Mouse (Mus musculus) right cerebral cortex, postnatal 36 days (tissue): ENCODE measurements around the gene Als2.
A peak's percentile ranks its signal among the peaks of the same experiment; 100 is the strongest.

Experiments used
- DNase-seq, 2 experiments: peaks; one replicate each; pipeline ENCODE4 v3.0.0; 2022; ENCODE audit warnings: low spot score in 2 of 2, mixed read lengths in 1 of 2

Gene Als2

GRCm38 (mm10) chr1:59236856-59237441 lies at the start of gene Als2:
TSS of gene Als2 (minus strand) at chr1:59237231.
- peak; percentile 98 to 99 for DNase-seq

GRCm38 (mm10) chr1:59286316-59286850 lies 49.4 kb upstream of the Als2 start:
- DNase-seq, result no peak

- no peak for DNase-seq
Observed at GRCm38 (mm10) chr1:59285880-59286279, 48.8 kb upstream of the Als2 start.

- no peak for DNase-seq
Observed at GRCm38 (mm10) chr1:59272189-59272588, 35.2 kb upstream of the Als2 start.

GRCm38 (mm10) chr1:59269951-59270689 lies 33.1 kb upstream of the Als2 start:
- DNase-seq, result no peak

- DNase-seq, result no peak
Observed at GRCm38 (mm10) chr1:59269466-59269865, 32.4 kb upstream of the Als2 start.

- DNase-seq, result no peak
Observed at GRCm38 (mm10) chr1:59268931-59269330, 31.9 kb upstream of the Als2 start.

GRCm38 (mm10) chr1:59257736-59258135 lies 20.7 kb upstream of the Als2 start:
- no peak for DNase-seq

GRCm38 (mm10) chr1:59256751-59257231 lies 19.8 kb upstream of the Als2 start, which contains the start of gene Cdk15:
TSS of gene Cdk15 (plus strand) at chr1:59256906.
- DNase-seq, result no peak

- no peak for DNase-seq
Observed at GRCm38 (mm10) chr1:59253301-59253909, 16.4 kb upstream of the Als2 start.

GRCm38 (mm10) chr1:59252762-59253161 lies 15.7 kb upstream of the Als2 start:
- DNase-seq, result no peak

- DNase-seq, result no peak
Observed at GRCm38 (mm10) chr1:59247602-59248001, 10.6 kb upstream of the Als2 start.

- DNase-seq, result no peak
Observed at GRCm38 (mm10) chr1:59243770-59244169, 6.7 kb upstream of the Als2 start.

GRCm38 (mm10) chr1:59237614-59238211 lies 682 bp upstream of the Als2 start:
- peak; percentile 52 to 64 for DNase-seq

GRCm38 (mm10) chr1:59229187-59229586 lies 7.8 kb downstream of the Als2 start:
- no peak for DNase-seq

- DNase-seq, result no peak
Observed at GRCm38 (mm10) chr1:59228552-59228951, 8.5 kb downstream of the Als2 start.

- DNase-seq, result no peak
Observed at GRCm38 (mm10) chr1:59222101-59222825, 14.8 kb downstream of the Als2 start.

- no peak for DNase-seq
Observed at GRCm38 (mm10) chr1:59221591-59221990, 15.4 kb downstream of the Als2 start.

GRCm38 (mm10) chr1:59220371-59220770 lies 16.7 kb downstream of the Als2 start:
- no peak for DNase-seq

- no peak for DNase-seq
Observed at GRCm38 (mm10) chr1:59215446-59215845, 21.6 kb downstream of the Als2 start.

GRCm38 (mm10) chr1:59212951-59213350 lies 24.1 kb downstream of the Als2 start:
- no peak for DNase-seq
